Mouse (Mus musculus): ENCODE measurements around the gene Kcna2. TPM values are rescaled to one million over a fixed set of nuclear protein-coding genes. Genes with fewer than 3 reads are reported as not detected.

Kcna2 gene
- polyA plus RNA-seq, 1 experiment from 2014 or later = 0.09 TPM

DNA sequence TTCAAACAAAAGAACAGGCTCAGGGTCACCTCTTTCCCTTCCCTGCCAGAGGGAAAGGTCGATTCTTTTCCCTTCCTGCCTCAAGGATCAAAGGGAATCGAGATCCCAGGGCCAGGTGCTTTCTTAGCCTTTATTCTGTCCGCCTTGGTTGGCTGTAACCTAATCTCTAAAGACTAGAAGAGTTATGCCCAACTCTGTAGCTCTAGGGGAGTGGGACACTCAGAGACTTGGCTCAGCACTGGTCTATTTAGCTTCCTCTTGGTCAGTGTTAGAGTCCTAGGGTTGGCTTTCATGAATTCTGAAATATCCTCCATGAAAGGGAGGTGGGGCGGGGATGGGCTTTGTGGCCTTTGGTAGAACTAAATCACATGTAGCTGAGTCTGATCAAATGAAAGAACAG lies 11.6 kb downstream of the Kcna2 start:
- Histone ChIP-seq H3K27ac (no peak overlapping the region), H3K27me3 (ENCODE audit: insufficient read depth, poor library complexity, severe bottlenecking) (no peaks in the 10 kb centered on the region), H3K4me1 (replicated peaks) (peaks cover 15% of the 10 kb centered on the region; the same call in 1 of the 2 replicates), H3K4me3 (no peak overlapping the region), H3K36me3 (no peaks in the 10 kb centered on the region), H3K9me3 (no peaks in the 10 kb centered on the region)
- DNase-seq (ENCODE audit: low spot score) = no peak
- 53% methylated on average over 4 of the region's 4 CpGs for WGBS

DNA sequence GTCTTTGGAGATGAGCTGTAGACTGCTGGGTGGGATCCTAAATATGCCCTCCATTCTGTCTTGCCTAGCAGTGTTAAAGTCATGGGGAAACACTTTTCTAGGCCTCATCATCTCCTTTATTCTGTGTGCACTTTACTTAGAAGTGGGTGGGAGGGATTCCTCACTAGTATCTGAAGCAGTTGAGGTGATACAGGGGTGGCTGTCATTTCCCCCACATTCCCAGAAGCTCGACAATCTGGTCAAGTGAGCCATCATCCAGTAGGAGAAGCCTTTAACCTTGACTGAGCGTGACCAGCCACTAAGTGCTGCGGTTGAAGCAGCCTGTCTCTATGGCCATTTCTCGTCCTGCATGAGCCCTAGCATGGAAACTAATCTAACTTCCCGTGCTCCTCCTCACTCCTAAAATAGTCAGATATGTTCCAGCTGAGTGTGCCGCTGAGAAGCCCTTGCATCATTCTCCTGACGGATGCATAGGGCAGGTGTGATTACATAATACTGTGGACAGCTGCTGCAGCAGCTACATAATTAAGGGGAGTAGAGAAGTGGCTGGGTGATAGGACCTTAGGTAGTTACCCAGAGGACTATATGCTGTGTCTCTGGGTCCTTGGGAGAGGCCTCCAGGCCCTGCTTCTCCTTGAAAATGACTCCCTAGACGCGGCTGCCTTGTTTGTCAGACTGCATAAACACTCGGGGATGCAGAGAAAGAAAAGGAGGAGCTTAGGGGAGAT lies 12.2 kb downstream of the Kcna2 start:
- no peak for DNase-seq (ENCODE audit: low spot score)
- H3K27ac ChIP-seq = peak overlapping the region; percentile 16; the same call in 1 of the 2 replicates
- H3K4me1 ChIP-seq (replicated peaks) = peaks cover 15% of the 10 kb centered on the region; the same call in 1 of the 2 replicates
- no peaks in the 10 kb centered on the region for H3K9me3 ChIP-seq
- H3K27me3 ChIP-seq (ENCODE audit: insufficient read depth, poor library complexity, severe bottlenecking) = no peaks in the 10 kb centered on the region
- H3K36me3 ChIP-seq = no peaks in the 10 kb centered on the region
- 74% methylated on average over 10 of the region's 10 CpGs for WGBS
- no peak overlapping the region for H3K4me3 ChIP-seq

DNA sequence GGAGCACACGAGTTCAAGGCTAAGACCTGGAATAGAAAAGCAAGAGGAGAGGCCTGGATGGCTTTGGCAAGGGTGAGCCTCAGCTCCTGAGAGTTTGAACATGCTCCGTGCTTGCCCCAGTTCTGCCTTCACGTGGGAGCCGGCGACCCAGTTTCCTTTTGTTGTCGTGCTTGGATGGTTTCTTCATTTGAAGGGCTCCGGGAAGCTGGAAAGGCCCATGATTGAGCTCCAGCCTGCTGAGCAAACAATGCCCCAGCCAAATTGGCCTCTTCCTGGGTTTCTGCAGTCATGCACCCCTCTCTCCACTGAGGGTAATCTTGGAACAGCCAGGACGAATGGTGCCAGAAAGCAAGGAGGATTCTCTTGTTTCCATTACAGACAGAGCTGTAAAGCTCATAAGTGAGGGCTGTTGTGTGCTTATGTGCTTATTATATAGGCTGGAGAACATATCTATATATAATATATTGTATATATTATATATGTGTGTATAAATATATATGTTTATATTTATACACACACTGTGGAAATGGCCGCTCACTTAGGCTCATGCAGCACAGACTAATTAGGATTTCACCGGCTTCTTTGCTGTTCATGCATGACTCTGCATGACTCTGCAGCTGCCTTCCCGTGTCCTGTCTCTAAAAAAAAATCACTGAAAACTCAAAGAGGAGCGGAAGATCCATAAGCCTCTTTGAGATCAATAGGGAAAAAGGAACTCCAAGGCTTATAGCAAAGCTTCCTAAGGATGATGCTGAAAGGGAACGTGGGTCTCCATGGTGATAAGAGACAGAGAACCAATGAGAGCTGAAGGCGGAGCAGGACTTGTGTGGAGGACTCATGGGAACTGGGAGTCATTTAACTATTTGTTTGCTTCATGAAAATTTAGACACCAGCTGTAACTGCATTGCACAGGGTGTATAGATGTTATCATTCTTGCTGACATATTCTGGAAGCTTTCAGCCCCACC lies 13.1 kb downstream of the Kcna2 start:
- Histone ChIP-seq H3K27me3 (ENCODE audit: insufficient read depth, poor library complexity, severe bottlenecking) (no peaks in the 10 kb centered on the region), H3K4me1 (replicated peaks) (peaks cover 15% of the 10 kb centered on the region; the same call in 1 of the 2 replicates), H3K36me3 (no peaks in the 10 kb centered on the region), H3K9me3 (no peaks in the 10 kb centered on the region), H3K4me3 (no peak overlapping the region), H3K27ac (peak overlapping the region; percentile 1; the same call in 1 of the 2 replicates)
- DNase-seq (ENCODE audit: low spot score) = no peak
- WGBS = 54% methylated on average over 14 of the region's 14 CpGs

DNA sequence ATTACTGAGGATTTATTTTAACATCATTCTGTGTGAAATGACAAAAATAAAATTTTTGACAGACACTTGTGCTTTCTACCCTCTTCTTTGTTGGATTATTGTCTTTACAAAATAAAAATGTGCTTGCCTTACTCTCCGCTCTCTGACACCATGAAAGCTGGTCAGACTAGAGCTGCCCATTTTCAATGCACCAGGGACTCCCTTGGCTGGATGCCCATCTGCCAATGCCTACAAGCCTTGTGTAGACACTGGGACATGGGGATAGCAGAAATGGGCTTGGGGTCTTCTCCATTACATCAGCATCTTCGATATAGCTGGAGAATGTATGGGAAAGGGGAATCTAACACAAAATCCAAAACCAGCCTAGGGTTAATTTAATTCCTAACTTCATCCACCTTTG lies 14.0 kb downstream of the Kcna2 start:
- 89% methylated on average over 2 of the region's 2 CpGs for WGBS
- no peak overlapping the region for H3K4me3 ChIP-seq
- H3K27me3 ChIP-seq (ENCODE audit: insufficient read depth, poor library complexity, severe bottlenecking) = no peaks in the 10 kb centered on the region
- peaks cover 15% of the 10 kb centered on the region; the same call in 1 of the 2 replicates for H3K4me1 ChIP-seq (replicated peaks)
- no peak overlapping the region for H3K27ac ChIP-seq
- H3K36me3 ChIP-seq = no peaks in the 10 kb centered on the region
- no peaks in the 10 kb centered on the region for H3K9me3 ChIP-seq
- DNase-seq (ENCODE audit: low spot score) = no peak

DNA sequence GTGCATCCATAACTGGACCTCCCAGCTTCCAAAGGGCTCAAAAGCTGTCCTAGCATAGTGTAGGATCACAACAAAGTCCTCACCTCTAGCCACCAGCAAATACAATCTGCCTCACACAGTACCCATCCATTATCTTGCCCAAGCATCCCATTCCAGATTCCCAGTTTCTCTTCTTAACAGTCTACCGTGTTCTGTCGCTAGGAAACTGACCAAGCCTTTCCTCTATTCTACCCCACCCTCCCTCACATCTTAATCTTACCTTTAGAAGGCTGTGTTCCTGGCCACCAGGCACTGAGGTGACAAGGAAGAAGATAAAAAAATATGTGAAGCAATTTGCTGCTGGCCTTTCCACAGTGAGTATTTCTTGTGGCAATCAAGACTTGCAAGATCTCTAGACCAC lies 14.8 kb downstream of the Kcna2 start:
- Histone ChIP-seq H3K27ac (no peak overlapping the region), H3K36me3 (no peaks in the 10 kb centered on the region), H3K4me3 (no peak overlapping the region), H3K4me1 (replicated peaks) (peaks cover 15% of the 10 kb centered on the region; the same call in 1 of the 2 replicates), H3K9me3 (no peaks in the 10 kb centered on the region), H3K27me3 (ENCODE audit: insufficient read depth, poor library complexity, severe bottlenecking) (no peaks in the 10 kb centered on the region)
- WGBS = 81% methylated on average over 2 of the region's 2 CpGs
- no peak for DNase-seq (ENCODE audit: low spot score)

DNA sequence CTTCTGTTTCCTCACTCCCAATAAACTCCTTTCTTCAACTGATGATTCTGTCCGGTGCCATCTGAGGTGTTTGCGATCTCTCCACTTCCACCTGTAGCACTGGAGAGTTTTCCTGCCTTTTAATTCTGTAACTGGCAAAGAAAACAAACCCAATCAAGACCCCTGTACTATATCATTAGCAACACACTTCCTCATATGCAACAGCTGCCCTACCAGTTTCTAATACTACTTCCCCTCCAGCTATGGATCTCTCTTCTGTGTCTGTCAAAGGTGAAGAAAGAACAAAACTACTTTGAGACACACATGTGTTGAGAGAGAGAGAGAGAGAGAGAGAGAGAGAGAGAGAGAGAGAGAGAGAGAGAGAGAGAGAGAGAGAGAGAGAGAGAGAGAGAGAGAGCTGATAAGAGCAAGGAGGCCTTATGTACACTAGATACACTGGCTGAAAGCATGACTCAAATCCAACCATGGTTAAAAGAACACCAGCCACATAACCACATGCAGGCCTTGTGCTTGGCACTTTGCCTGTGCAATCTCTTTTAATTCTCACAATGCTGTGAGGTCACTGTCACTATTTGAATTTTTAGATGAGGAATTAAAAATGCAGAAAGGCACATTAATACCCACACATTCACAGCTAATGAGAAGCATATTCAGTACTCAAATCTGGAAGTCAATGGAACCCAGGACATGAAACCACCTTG lies 19.1 kb downstream of the Kcna2 start:
- Histone ChIP-seq H3K9me3 (no peaks in the 10 kb centered on the region), H3K36me3 (no peaks in the 10 kb centered on the region), H3K27ac (no peak overlapping the region), H3K4me1 (replicated peaks) (no peaks in the 10 kb centered on the region), H3K4me3 (no peak overlapping the region), H3K27me3 (ENCODE audit: insufficient read depth, poor library complexity, severe bottlenecking) (no peaks in the 10 kb centered on the region)
- no peak for DNase-seq (ENCODE audit: low spot score)
- WGBS = 94% methylated on average over 2 of the region's 2 CpGs

DNA sequence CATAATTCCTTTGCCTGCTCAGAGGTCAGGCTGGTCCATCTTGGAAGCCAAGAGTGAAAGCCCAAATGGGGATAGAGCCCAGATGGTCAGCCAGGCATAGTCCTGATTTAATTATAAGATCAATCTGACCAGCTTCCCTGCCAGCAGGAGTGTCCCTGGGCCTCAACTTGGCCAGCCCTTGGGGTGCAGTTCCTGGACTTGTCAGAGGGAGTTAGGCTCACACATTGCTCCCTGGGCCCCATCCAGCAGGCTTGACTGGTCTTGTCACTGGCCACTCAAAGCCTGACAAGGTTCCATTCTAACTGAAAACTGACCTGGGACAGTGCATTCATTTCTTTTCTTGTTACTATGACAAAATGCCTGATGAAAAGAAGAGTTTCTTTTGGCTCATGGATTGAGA lies 21.4 kb downstream of the Kcna2 start:
- no peaks in the 10 kb centered on the region for H3K36me3 ChIP-seq
- no peak for DNase-seq (ENCODE audit: low spot score)
- H3K4me3 ChIP-seq = no peak overlapping the region
- no peaks in the 10 kb centered on the region for H3K9me3 ChIP-seq
- H3K27me3 ChIP-seq (ENCODE audit: insufficient read depth, poor library complexity, severe bottlenecking) = no peaks in the 10 kb centered on the region
- no peak overlapping the region for H3K27ac ChIP-seq
- H3K4me1 ChIP-seq (replicated peaks) = no peaks in the 10 kb centered on the region

DNA sequence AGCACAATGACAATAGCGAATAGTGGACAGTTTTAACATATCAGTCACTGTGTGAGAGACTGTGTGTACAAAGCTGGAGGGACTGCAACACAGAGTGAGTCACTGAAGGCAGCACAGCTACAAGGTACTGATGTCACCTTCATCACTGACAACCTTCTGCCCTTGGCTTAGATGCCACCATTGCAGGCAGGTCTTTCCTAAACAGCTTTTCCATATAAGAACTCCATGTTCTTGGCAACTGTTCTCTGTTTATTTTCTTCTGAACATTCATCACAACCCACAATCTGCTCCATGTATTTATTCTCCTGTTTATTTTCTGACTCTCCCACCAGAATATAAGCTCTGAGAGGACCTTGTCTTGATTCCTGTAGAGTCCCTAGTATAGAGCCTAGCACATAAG lies 26.7 kb downstream of the Kcna2 start:
- Histone ChIP-seq H3K27me3 (ENCODE audit: insufficient read depth, poor library complexity, severe bottlenecking) (no peaks in the 10 kb centered on the region), H3K9me3 (no peaks in the 10 kb centered on the region), H3K4me1 (replicated peaks) (no peaks in the 10 kb centered on the region), H3K4me3 (no peak overlapping the region), H3K36me3 (no peaks in the 10 kb centered on the region), H3K27ac (no peak overlapping the region)
- no peak for DNase-seq (ENCODE audit: low spot score)
- 87% methylated on average over 1 of the region's 1 CpGs for WGBS

DNA sequence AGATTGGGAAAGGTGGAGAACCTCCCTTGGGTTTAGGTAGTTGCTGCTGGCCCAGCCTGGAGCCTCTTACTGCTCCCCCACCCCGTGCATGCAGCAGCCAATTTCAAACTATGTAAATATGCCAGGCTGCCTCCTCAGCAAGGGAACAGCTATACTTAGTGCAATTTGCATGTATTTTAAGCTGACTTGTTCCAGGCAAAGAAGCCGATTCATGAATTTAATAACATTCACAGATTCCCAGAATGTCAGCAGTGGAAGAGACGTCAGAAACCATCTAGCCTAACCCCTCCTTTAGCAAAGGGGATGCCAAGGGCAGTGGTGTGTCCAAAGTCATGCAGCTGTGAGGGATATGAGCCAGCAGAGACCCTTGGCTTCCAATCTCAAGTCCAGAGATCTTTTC lies 27.5 kb downstream of the Kcna2 start:
- Histone ChIP-seq H3K4me1 (replicated peaks) (no peaks in the 10 kb centered on the region), H3K36me3 (no peaks in the 10 kb centered on the region), H3K27me3 (ENCODE audit: insufficient read depth, poor library complexity, severe bottlenecking) (no peaks in the 10 kb centered on the region), H3K9me3 (no peaks in the 10 kb centered on the region), H3K27ac (no peak overlapping the region), H3K4me3 (no peak overlapping the region)
- WGBS = 79% methylated on average over 3 of the region's 3 CpGs
- no peak for DNase-seq (ENCODE audit: low spot score)

DNA sequence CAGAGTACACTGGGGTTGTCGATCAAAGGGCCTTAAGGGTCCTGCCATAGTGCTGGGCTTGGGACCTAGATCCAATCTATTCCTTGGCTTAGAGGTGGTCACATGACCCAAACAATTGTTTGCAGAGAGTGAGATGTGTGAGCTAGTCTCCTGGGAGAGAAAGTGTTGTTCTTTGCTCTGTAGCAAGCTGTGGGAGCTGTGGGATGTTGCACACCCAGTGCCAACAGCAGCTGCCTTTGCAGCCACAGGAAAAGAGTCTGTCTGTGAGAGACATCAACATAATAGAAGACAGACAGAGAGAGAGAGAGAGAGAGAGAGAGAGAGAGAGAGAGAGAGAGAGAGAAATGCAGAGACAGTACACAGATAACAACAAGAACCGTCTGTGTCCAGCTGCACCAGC lies 28.3 kb downstream of the Kcna2 start:
- H3K9me3 ChIP-seq = no peaks in the 10 kb centered on the region
- H3K27me3 ChIP-seq (ENCODE audit: insufficient read depth, poor library complexity, severe bottlenecking) = no peaks in the 10 kb centered on the region
- no peak for DNase-seq (ENCODE audit: low spot score)
- no peaks in the 10 kb centered on the region for H3K4me1 ChIP-seq (replicated peaks)
- no peaks in the 10 kb centered on the region for H3K36me3 ChIP-seq
- H3K27ac ChIP-seq = no peak overlapping the region
- no peak overlapping the region for H3K4me3 ChIP-seq
- 65% methylated on average over 2 of the region's 2 CpGs for WGBS

DNA sequence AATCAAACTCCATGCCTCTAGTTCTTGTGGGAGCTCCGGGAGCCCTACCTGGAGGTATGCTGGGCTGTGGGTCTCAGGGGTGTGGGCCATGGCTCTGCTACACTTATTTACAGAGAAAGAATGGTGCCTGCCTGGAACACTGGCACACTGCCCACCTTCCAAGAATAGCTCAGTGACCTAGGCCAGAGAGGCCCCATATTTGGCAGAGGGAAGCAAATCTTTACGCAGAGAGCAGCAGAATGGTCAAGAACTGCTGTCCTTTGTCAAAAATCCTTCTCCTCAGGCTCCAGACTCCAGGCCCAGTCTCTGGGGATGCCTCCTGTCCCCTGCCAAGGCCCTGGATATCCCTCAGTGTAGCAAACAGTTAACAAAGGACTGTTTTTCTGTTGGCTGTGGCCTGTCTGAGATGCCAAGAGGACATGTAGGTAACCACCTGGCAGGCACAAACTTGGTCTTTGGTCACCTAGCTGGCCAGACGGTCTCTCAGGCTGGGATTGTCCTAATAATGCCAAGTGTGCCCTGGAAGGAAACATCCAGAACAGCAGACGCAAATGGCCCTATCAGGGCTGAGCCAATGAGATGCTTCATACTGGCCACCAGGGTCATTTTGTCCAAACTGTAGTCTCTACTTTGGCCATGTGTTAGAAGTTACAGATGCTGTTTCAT lies 29.8 kb downstream of the Kcna2 start:
- Histone ChIP-seq H3K9me3 (no peaks in the 10 kb centered on the region), H3K4me1 (replicated peaks) (no peaks in the 10 kb centered on the region), H3K27me3 (ENCODE audit: insufficient read depth, poor library complexity, severe bottlenecking) (no peaks in the 10 kb centered on the region), H3K36me3 (no peaks in the 10 kb centered on the region), H3K27ac (no peak overlapping the region), H3K4me3 (no peak overlapping the region)
- WGBS = 89% methylated on average over 4 of the region's 4 CpGs
- DNase-seq (ENCODE audit: low spot score) = no peak

DNA sequence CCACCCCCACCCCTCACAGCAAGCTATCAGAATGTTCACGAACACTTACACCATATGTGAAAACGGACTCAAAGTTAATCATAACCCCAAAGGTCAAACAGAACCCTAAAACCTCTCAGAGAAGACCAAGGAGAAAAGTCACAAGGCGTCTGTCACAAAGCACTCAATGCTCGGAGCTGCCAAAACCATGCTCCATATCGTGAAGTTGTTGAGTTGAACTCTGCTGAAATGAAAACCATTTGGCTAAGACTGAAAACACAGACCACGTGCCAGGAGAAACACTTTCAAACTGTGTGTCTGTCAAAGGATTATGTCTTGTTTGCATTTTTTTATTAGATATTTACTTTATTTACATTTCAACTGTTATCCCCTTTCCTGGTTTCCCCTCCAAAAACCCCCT lies 30.9 kb downstream of the Kcna2 start:
- 78% methylated on average over 6 of the region's 6 CpGs for WGBS
- no peaks in the 10 kb centered on the region for H3K9me3 ChIP-seq
- no peak for DNase-seq (ENCODE audit: low spot score)
- no peaks in the 10 kb centered on the region for H3K36me3 ChIP-seq
- no peaks in the 10 kb centered on the region for H3K27me3 ChIP-seq (ENCODE audit: insufficient read depth, poor library complexity, severe bottlenecking)
- H3K27ac ChIP-seq = no peak overlapping the region
- H3K4me3 ChIP-seq = no peak overlapping the region
- no peaks in the 10 kb centered on the region for H3K4me1 ChIP-seq (replicated peaks)
